Mouse (Mus musculus) C2C12 (cell line): ENCODE results near the gene Masp2. TPM values are rescaled to one million over a fixed set of nuclear protein-coding genes. Genes with fewer than 3 reads are reported as not detected.

Experiments
- H3K27me3 ChIP-seq: one replicate; pipeline ENCODE4 v1.6.1; 2011; ENCODE audit not compliant: control insufficient read depth, insufficient read depth, insufficient read length
- H3K36me3 ChIP-seq: one replicate; pipeline ENCODE4 v1.6.1; 2011; ENCODE audit not compliant: control insufficient read depth, insufficient read depth
- H3K4me3 ChIP-seq: one replicate; pipeline ENCODE4 v1.5.1; 2011; ENCODE audit warnings: mild to moderate bottlenecking, control low read depth; ENCODE audit not compliant: poor library complexity, insufficient read depth, severe bottlenecking
- H3K79me2 ChIP-seq: one replicate; pipeline ENCODE4 v1.6.1; 2011; ENCODE audit not compliant: control insufficient read depth, insufficient read depth
- H3K79me3 ChIP-seq: one replicate; pipeline ENCODE4 v1.6.1; 2011; ENCODE audit warnings: low read depth, control low read depth
- H3ac ChIP-seq: one replicate; pipeline ENCODE3; 2011; ENCODE audit warnings: low read depth; ENCODE audit not compliant: control insufficient read depth, insufficient read length
- CEBPB ChIP-seq: IDR thresholded peaks from one replicate; pipeline ENCODE4 v1.6.1; 2011; ENCODE audit warnings: low read depth, mild to moderate bottlenecking, control low read depth, moderate library complexity
- CTCF ChIP-seq: IDR thresholded peaks from one replicate; pipeline ENCODE4 v1.5.1; 2011; ENCODE audit not compliant: control insufficient read depth, insufficient read depth, insufficient read length
- FOSL1 ChIP-seq: IDR thresholded peaks from one replicate; pipeline ENCODE4 v1.8.0; 2011; ENCODE audit warnings: mild to moderate bottlenecking, low read length; ENCODE audit not compliant: poor library complexity, insufficient read depth, severe bottlenecking
- MAX ChIP-seq: IDR thresholded peaks from one replicate; pipeline ENCODE4 v1.6.1; 2011; ENCODE audit warnings: mild to moderate bottlenecking, control low read depth
- MYOD1 ChIP-seq: IDR thresholded peaks from one replicate; pipeline ENCODE4 v1.6.1; 2011; ENCODE audit warnings: low read depth; ENCODE audit not compliant: control insufficient read depth, insufficient read length
- MYOG ChIP-seq: IDR thresholded peaks from one replicate; pipeline ENCODE4 v1.6.1; 2011; ENCODE audit not compliant: control insufficient read depth, insufficient read length; ENCODE audit errors: extremely low read depth
- USF1 ChIP-seq: IDR thresholded peaks from one replicate; pipeline ENCODE4 v1.6.1; 2011; ENCODE audit warnings: low read depth, mild to moderate bottlenecking, control low read depth, moderate library complexity
- polyA plus RNA-seq: library from polyadenylated mRNA; unstranded; fragments of >200 nt; fragmentation: generic; extraction: Trizol; gene quantifications from one replicate; pipeline ENCODE4 v1.2.1, GENCODE M21; 2012; ENCODE audit warnings: missing spikeins

The Masp2 gene
- polyA plus RNA-seq, 1 experiment, result 0.36 TPM

- TF ChIP-seq FOSL1, result no peak
- no peak for TF ChIP-seq CEBPB
- no peak for TF ChIP-seq USF1
- no peak for TF ChIP-seq CTCF
- peaks cover 56% of the 10 kb centered on the region for H3K79me2 ChIP-seq
- H3ac ChIP-seq, result no peak overlapping the region
- H3K27me3 ChIP-seq, result no peaks in the 10 kb centered on the region
- H3K36me3 ChIP-seq, result peaks cover 88% of the 10 kb centered on the region
- H3K79me3 ChIP-seq, result peaks cover 14% of the 10 kb centered on the region
- H3K4me3 ChIP-seq, result no peak overlapping the region
Observed at GRCm38 (mm10) chr4:148613738-148614137, 11.4 kb downstream of the Masp2 start.

DNA sequence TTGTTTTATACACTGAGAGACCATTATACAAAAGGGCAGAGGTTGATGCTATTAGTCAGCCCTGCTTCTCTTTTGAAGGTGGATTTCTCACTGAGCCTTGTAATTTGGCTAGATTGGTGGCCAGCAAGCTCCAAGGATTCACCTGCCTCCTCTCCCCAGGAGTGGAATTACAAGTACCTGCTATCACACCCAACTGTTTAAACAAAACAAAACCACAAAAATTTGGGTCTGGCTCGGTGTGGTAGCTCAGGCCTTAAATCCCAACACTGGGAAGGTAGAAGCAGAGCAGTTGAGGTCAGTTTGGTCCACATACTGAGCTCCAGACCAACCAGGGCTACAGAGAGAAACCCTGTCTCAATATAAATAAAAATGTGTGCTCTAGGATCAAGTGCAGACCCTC, 17.5 kb downstream of the Masp2 start:
- H3K4me3 ChIP-seq, result no peak overlapping the region
- no peak overlapping the region for H3ac ChIP-seq
- peaks cover 65% of the 10 kb centered on the region for H3K79me3 ChIP-seq
- H3K79me2 ChIP-seq, result peaks cover 99% of the 10 kb centered on the region
- no peaks in the 10 kb centered on the region for H3K27me3 ChIP-seq
- H3K36me3 ChIP-seq, result peaks cover 95% of the 10 kb centered on the region
- no peak for TF ChIP-seq MYOD1
- TF ChIP-seq CEBPB, result no peak
- TF ChIP-seq MAX, result no peak
- TF ChIP-seq FOSL1, result no peak

DNA sequence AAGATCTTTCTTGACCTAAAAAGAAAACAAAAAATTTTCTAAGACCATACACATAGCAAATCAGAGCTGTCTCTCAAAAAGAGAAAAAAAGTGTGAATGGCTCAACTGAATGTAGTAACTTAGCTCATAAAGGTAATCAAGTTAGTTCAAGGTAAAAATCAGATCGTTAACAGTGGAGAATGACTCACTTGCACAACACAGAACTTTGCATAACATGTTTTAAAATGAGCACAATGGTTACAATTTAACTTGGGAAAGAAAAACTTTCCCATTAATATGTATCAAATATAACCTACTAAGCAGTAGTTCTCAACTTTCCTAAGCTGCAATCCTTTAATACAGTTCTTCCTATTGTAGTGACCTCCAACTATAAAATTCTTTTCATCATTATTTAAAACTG, 18.4 kb downstream of the Masp2 start:
- TF ChIP-seq USF1 (no peak), MYOD1 (no peak), MYOG (no peak), CTCF (no peak), FOSL1 (no peak), MAX (no peak), CEBPB (no peak)
- no peak overlapping the region for H3ac ChIP-seq
- peaks cover 70% of the 10 kb centered on the region for H3K79me3 ChIP-seq
- peaks cover 92% of the 10 kb centered on the region for H3K36me3 ChIP-seq
- H3K79me2 ChIP-seq, result peaks cover 99% of the 10 kb centered on the region
- no peak overlapping the region for H3K4me3 ChIP-seq
- no peaks in the 10 kb centered on the region for H3K27me3 ChIP-seq

GRCm38 (mm10) chr4:148622485-148622884, 20.1 kb downstream of the Masp2 start:
- Histone ChIP-seq H3K36me3 (peaks cover 74% of the 10 kb centered on the region), H3K79me3 (peaks cover 70% of the 10 kb centered on the region), H3K27me3 (no peaks in the 10 kb centered on the region), H3ac (no peak overlapping the region), H3K79me2 (peaks cover 91% of the 10 kb centered on the region), H3K4me3 (no peak overlapping the region)
- TF ChIP-seq MYOD1 (no peak), MAX (no peak), MYOG (no peak)

DNA sequence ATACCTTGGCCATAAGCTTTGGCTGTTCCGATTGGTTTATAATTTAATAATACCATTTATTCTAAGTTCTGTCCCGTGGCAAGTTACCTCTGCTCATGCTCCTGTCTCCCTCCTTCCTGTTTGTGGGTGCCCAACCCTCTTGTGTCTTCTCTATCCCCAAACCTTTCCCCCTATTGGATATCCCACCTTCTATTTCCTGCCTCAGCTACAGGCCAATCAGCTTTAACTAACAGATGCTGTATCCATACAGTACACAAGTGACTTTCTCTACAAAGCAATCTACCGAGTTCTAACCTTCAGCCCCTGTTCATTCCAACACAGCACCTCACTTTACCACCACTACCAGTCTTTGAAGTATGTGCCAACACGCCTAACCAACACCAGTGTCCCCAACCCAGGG, 21.3 kb downstream of the Masp2 start:
- H3K79me2 ChIP-seq, result peaks cover 80% of the 10 kb centered on the region
- peaks cover 70% of the 10 kb centered on the region for H3K79me3 ChIP-seq
- H3ac ChIP-seq, result peak overlapping the region; percentile 9
- peaks cover 65% of the 10 kb centered on the region for H3K36me3 ChIP-seq
- H3K4me3 ChIP-seq, result no peak overlapping the region
- H3K27me3 ChIP-seq, result no peaks in the 10 kb centered on the region
- TF ChIP-seq CEBPB (no peak), FOSL1 (no peak), CTCF (no peak), MYOD1 (no peak), MAX (no peak), MYOG (no peak), USF1 (no peak)

GRCm38 (mm10) chr4:148625010-148625409, 22.7 kb downstream of the Masp2 start:
- peaks cover 51% of the 10 kb centered on the region for H3K36me3 ChIP-seq
- H3K27me3 ChIP-seq, result no peaks in the 10 kb centered on the region
- peaks cover 60% of the 10 kb centered on the region for H3K79me3 ChIP-seq
- H3ac ChIP-seq, result peak overlapping the region; percentile 35
- peaks cover 66% of the 10 kb centered on the region for H3K79me2 ChIP-seq
- H3K4me3 ChIP-seq, result peak overlapping the region; percentile 89
- TF ChIP-seq CEBPB, result no peak
- no peak for TF ChIP-seq USF1
- no peak for TF ChIP-seq FOSL1
- no peak for TF ChIP-seq MYOG
- TF ChIP-seq MAX, result no peak
- TF ChIP-seq CTCF, result no peak
- no peak for TF ChIP-seq MYOD1
